Mouse (Mus musculus) kidney, adult 8-10 months (tissue): ENCODE results near the gene Dbx2.

Source experiments
- DNase-seq, 2 experiments: peaks; one replicate each; pipeline ENCODE4 v3.0.0; 2022

Dbx2 gene

GRCm38 (mm10) chr15:95612600-95612999 is 43.2 kb downstream of the Dbx2 start:
- DNase-seq: no peak

- DNase-seq: no peak
Observed at GRCm38 (mm10) chr15:95601179-95601578, 54.6 kb downstream of the Dbx2 start.

GRCm38 (mm10) chr15:95598630-95599029 is 57.1 kb downstream of the Dbx2 start:
- peak in 1 of 2 experiments; percentile 5 for DNase-seq

- DNase-seq: no peak
Observed at GRCm38 (mm10) chr15:95586906-95587305, 68.9 kb downstream of the Dbx2 start.

GRCm38 (mm10) chr15:95584891-95585290 is 70.9 kb downstream of the Dbx2 start:
- no peak for DNase-seq

- DNase-seq: peak; percentile 15 to 38
Observed at GRCm38 (mm10) chr15:95574661-95575060, 81.1 kb downstream of the Dbx2 start.
